Mouse (Mus musculus) layer of hippocampus, postnatal 10 days (tissue): ENCODE results near the gene Dxo. TPM values are rescaled to one million over a fixed set of nuclear protein-coding genes. Genes with fewer than 3 reads are reported as not detected.
"Not testable (repeated sequence)": the region's sequence is repeated elsewhere in the genome, so short reads cannot be mapped to it uniquely, and the experiment has no call there.

Source experiments
- DNase-seq, 2 experiments: peaks; one replicate each; pipeline ENCODE4 v3.0.0; 2021; ENCODE audit warnings: low spot score in 2 of 2
- total RNA-seq, 2 experiments: library from RNA; stranded (reverse); gene quantifications; 2 replicates each; pipeline ENCODE4 v1.2.3; 2021

Dxo gene
- total RNA-seq, 2 experiments from 2014 or later: 36.1 to 39.9 TPM

- not testable (repeated sequence) for DNase-seq
Measured at GRCm38 (mm10) chr17:34830776-34831175, 6.0 kb upstream of the Dxo start.

- no peak for DNase-seq
Measured at GRCm38 (mm10) chr17:34836155-34836855, 514 bp upstream of the Dxo start.

- peak in 1 of 2 experiments; percentile 20 for DNase-seq
Measured at GRCm38 (mm10) chr17:34837464-34838324, 875 bp downstream of the Dxo start.

- DNase-seq: no peak
Measured at GRCm38 (mm10) chr17:34838785-34839184, 2.0 kb downstream of the Dxo start.

- DNase-seq: no peak
Measured at GRCm38 (mm10) chr17:34840736-34841307, 4.0 kb downstream of the Dxo start.

DNA sequence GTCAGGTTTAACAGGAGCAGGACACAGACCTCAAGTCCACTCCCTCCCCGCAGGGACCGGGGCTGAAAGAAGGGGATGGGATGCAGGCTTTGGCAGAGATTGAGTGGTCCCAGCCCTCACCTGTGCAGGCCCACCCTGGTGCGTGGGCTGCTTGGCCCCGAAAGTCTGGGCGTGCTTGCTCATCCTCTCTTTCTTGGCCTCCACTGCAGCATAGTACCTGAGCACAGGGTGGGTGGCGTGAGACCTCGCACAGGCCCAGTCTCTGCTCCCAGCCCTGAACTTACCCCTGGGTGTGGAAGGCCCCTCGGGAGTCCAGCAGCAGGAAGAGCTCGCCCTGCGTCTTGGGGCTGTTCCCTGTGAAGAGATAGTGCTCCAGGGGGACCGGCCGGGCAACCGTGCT lies 8.1 kb downstream of the Dxo start:
- no peak for DNase-seq

- no peak for DNase-seq
Measured at GRCm38 (mm10) chr17:34847192-34847591, 10.4 kb downstream of the Dxo start.

GRCm38 (mm10) chr17:34847615-34848014 lies 10.8 kb downstream of the Dxo start:
- no peak for DNase-seq

DNA sequence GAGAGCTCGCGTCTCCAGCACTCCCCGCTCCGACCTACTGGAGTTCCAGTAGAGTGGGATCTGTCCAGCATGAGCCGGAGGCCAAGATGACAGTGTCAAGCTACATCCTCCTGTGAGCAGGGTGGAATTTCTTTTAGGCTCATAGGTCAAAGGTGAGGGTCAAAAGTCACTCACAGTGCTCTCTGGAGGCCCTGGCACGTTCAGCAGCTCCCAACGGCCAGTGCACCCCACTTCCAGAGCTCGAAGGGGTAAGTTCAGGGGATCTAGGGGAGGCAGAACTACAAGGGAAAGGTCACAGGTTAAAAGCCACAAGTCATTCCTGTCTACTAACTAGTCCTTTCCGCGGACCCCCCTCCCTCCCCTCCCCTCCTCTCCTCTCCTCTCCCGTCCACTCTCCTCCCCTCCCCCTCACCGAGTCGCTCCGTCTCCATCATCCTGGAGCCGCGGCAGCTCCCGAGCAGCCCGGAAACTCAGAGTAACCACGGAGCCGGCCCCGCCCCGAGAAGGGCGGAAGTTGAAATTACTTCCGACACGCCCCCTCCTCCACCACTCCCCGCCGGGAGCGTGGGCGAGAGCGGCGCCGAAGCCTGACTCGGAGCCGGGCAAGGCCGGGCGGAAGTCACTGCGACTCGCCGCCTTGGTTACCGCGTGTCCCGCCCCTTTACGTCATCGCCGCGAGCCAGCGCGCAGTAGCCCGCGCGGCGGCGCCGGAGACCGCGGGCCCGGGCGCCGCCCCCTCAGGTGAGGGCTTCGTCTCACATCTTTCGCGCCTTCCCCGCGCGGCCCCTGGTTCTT lies 13.1 kb downstream of the Dxo start, which contains the start of the genes Skiv2l and Nelfe:
Skiv2l (minus strand) TSS at position 489 of the 795 bp plus-strand sequence.
Nelfe (plus strand) TSS at position 670 of the 795 bp plus-strand sequence.
- DNase-seq: peak; percentile 97 to 99

DNA sequence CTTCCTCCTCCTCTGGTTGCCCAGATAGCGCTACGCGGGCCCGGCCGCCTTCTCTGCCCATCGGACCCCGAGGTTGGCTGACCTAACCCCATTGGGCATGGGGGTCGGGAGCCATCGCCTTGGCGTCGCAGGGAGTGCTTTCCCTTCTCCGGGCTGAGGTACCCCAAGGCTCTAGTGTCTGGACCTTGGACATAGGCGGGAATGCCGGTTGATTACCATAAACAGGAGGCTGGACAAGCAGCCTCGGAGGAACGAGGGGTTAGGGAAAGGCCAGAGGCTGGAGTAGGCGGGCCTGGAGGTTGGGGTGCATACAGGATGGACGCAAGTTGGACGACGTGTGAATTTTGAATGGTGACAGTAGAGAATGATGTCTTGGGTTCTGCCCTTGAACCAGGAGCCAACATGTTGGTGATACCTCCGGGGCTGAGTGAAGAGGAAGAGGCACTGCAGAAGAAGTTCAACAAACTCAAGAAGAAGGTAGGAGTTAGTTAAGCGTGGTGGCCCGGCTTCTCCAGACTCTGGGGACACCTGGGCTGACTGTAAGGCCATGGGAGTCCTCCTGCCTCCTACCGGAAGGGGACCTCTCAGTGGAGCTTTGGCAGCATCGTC lies 13.8 kb downstream of the Dxo start:
- DNase-seq: no peak

GRCm38 (mm10) chr17:34853511-34853910 lies 16.7 kb downstream of the Dxo start:
- no peak for DNase-seq

GRCm38 (mm10) chr17:34854761-34855160 lies 17.9 kb downstream of the Dxo start:
- DNase-seq: no peak

- peak; percentile 45 to 64 for DNase-seq
Measured at GRCm38 (mm10) chr17:34855825-34856224, 19.0 kb downstream of the Dxo start.

- no peak for DNase-seq
Measured at GRCm38 (mm10) chr17:34858670-34859069, 21.9 kb downstream of the Dxo start.

DNA sequence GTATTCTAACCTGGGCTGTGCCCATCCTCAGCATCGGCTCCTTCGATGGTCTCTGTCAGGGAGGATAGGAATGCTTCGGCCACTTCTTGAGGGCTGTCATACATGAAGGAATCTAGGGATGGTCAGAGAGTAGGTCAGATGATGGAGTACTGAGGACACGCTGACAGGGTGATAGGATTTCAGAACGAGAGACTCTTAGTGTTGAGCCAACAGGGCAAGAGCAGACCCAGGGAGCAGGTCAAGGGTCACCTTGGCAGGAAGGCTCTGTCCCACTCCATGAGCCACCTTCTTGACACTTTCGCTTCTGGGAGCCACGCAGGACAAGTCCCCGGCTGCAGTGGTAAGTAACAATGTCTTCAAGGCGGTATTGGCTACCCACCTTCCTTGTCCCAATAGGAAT lies 23.7 kb downstream of the Dxo start:
- DNase-seq: no peak

DNA sequence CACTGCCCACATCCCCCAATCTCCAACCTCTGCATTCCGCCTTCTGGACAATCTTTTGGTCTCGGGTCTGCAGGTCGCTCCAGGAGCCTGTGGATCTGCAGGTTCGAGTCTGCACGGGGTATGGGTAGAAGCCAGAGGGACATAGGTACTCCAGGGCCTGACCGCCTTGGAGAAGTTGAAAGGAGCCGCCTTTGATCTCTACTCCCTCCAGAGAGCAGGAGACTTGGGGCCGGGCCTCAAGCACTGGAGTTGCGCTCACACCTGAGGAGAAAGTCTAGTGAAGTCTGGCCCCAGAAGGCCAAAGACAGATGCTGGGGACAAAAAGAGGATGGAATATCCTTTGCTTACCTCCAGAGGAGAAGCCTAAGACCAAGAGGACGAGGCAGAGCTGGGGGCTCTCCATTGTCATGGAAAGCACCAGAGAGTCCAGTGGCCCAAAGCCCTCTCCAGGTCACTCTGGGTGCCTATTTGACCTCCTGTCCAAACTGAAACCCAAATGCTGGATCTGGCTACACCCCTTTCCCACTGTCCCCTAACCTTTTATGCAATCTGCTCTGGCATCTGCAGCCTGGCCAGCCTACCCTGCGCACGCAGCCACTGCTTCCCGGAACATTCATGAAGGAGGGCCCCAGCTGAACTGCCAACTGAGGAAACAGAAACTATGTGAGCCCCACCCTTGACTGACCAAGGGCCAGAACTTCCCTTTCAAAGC lies 25.0 kb downstream of the Dxo start:
- no peak for DNase-seq

- DNase-seq: no peak
Measured at GRCm38 (mm10) chr17:34862416-34863081, 25.7 kb downstream of the Dxo start, which contains the start of gene Cfb. TSS of gene Cfb (minus strand) at chr17:34862518.

DNA sequence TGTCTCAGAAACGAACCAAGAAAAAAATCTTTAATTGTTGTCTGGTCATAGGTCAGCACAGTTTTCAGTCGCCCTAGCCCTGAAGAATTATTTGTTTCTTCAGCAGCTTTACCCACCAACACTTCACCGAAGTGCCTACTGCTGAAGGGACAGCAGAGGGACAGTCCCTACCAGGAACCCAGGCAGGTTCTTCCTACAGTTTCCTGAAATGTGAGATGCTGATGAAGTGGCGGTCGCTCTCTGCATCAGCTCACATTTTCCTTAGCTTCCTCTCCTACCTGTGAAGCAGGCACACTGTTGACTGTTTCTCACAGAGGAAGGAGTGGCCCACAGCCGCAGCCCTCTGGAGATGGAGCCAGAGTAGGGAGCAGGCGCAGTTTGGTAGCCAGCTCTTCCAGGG lies 29.2 kb downstream of the Dxo start:
- no peak for DNase-seq

DNA sequence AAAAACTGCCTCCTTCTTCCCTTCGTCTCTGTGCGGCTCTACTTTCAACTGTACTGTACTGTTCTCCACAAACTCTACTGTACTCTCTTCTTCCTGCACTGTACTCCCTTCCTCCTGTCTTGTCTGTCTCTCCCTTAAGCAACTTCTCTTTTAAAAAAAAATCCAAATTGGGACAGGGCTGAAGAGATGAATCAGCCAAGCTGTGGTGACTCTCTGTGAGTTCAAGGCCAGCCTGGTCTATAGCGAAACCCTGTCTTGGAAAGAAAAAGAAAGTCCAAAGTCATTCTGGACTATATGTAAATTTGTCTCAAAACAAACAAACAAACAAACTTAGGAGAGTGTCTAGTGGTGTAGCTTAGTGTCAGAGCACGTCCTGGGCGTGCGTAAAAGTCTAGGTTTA lies 37.5 kb downstream of the Dxo start:
- no peak for DNase-seq
